Mouse (Mus musculus) cerebellum, adult 8-10 months (tissue): ENCODE results near the gene Esrra.
A peak's percentile ranks its signal among the peaks of the same experiment; 100 is the strongest.

Experiments
- DNase-seq: peaks from one replicate; pipeline ENCODE4 v3.0.0; 2022

The Esrra gene

DNA sequence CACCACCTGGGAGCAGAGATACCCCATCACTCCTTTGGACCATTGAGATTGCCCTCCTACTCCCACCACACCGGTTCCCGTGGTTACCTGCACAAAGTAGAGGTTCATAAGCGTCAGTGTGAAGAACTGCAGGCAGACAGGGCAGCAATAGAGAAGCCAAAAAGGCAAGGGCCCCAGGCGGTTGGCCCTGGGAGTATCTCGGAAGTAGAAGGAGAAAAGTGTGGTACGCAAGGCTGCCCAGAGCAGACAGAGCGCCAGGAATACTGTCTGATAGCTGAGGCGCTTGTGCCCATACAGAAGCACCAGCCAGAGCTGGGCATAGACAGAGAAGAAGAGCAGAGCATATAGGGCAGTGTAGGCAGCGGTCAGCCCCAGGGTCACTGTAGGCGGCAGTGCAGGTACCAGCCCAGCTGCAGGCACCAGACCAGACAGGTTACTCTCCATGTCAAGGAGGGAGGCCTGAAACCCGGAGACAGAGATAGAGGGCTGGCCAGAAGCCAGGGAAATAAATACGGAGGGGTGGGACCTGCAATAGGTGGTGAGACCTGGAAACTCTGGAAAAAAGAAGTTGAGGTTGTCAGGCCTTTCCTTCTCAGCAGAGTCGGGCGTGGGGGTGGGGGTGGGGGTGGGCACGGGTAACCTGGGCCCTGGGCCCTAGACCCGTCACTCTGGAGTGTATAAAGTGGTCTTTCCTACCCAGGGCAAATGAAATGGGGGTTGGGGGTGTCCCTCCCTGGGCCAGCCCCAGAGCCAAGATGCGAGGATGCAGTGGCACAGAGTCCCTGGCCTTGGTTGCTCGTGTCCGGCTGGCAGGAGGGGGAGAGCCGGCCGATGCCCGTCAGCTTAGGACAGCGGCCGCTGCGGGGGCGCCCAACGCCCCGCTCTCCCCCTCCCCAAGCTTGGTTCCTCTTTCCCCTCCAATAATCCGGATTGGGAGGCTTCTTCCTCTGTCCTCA is 19.1 kb upstream of the Esrra start:
- peak; percentile 52 for DNase-seq

DNA sequence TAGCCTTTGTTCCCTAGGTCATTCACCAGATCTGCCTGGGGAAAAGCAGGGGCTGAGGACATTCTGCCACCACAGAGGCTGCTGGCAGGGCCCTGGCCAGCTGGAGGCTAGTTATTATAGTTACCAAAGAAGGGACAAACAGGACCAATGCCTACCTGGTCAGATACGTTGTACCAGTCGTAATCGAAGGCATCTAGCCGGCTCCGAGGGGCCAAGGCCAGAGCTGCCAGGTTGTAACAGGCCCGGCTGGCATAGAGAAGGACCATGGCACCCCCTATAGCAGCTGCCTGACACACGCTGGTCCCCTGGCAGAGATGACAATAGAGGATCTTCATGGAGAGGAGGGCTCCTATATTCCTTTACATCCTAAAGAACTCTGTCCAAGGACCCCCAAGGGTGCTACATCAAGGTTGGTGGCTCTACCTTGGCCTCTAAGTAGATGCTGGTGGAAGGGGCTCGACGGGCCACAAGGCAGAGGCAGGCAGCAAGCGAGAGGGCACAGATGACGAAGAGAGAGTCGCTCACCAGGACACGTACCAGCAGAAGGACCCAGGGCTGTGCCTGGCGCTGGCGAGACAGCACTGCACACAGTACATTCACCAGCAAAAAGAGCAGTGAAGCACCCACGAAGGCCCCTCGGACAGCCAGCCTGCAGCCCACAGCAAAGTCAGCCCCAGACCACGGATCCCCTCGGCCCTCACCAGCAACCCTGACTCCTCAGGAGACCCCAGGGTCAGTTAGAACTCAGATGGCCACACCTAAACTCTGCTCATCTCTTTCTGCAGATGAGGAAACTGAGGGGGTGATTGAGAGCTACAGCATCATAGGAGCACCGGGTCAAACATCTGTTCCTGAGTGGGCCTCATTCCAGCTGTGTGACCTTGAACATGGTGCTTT is 17.7 kb upstream of the Esrra start:
- peak; percentile 41 for DNase-seq

DNA sequence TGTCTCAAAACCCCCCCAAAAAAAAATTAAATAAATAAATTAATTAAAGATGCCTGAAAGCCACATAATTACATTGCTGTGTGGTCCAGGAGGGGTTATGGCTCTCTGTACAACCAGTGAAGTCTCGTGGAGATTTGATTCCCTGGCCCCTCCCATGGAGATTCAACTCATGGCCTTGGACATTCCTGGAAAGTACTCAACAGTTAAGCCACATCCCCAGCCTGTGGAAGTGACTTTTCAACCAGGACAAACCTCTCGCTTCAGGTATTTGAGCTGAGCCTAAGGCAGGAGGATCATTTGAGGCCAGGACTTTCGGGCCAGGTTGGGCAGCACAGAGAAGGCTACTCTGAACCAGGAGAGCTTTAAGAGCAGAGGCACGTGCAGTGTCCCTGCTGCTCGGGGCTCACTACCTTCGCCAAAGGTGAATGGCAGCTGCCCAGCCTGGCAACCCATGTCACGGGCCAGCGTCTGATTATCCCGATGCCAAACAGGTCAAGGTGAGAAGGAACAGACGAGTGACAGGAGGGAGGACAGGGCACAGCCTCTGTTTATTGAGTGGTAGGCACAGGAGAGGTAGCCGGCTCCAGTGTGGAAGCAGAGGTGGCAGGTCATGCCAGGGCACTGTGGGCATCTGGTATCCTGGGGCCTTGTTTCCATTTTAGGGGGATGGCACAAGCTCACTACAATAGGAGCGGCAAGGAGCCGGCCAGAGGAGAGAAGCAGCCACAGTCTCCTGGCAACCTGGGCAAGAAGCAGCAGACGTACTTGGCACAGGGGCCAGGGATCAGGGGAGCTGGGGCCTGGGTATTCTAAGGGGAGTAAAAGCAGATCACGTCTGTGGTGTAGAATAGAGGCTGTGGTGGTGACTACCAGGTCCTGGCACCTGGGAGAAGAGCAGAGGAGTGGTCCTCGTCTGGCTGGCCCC is 16.2 kb upstream of the Esrra start:
- DNase-seq = peak; percentile 73

DNA sequence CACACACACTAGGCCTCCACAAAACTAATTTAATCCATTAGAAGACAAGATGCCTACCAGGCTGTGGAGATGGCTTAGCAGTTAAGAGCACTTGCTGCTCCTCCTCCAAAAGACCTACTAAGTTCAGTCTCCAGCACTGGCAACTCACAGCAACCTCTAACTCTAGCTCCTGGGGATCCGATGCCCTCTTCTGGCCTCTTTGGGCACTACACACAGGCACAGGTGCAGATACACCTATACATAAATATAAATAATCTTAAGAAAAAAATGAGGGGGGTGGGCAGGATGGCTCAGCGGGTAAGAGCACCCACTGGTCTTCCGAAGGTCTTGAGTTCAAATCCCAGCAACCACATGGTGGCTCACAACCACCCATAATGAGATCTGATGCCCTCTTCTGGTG is 14.7 kb upstream of the Esrra start:
- DNase-seq = no peak

DNA sequence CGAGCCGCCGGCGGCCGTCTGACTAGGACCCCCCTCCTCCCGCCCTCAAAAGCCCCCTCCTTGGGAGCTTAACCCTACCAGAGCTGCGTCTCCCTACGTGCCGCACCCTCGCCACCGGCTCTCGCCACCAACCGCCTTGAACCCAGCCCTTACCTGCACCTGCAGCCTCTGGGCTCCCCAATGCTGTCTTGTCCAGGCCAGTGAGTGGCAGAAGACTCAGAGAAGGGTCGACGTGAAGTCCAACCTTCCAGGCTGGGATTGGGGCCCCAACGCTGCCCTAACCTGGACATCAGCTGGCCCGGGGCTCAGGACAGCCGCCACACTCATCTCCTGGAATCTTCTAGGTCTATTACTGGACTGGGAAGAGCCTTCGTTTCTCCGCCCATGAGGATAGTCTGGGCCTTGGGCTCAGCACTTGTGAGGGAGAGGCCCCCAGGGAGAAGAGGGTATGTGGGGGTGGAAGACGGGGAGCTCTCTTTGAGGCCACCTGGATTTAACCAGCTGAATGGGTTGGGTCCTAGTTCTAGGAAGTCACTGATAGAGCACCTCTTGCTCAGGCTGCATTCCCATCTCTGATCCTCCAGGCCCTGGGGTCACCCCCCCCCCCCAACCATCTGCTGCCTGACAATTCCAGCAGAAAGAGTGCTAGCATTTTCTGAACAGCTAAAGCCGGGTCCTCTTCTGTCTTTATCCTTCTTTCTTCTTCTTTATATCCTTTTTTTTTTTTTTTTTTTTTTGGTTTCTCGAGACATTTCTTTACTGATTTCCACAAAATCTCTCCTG is 12.8 kb upstream of the Esrra start, which contains the start of gene Kcnk4:
Gene Kcnk4, minus strand, starts transcription at position 321 of the 783 bp plus-strand sequence.
- DNase-seq = no peak

DNA sequence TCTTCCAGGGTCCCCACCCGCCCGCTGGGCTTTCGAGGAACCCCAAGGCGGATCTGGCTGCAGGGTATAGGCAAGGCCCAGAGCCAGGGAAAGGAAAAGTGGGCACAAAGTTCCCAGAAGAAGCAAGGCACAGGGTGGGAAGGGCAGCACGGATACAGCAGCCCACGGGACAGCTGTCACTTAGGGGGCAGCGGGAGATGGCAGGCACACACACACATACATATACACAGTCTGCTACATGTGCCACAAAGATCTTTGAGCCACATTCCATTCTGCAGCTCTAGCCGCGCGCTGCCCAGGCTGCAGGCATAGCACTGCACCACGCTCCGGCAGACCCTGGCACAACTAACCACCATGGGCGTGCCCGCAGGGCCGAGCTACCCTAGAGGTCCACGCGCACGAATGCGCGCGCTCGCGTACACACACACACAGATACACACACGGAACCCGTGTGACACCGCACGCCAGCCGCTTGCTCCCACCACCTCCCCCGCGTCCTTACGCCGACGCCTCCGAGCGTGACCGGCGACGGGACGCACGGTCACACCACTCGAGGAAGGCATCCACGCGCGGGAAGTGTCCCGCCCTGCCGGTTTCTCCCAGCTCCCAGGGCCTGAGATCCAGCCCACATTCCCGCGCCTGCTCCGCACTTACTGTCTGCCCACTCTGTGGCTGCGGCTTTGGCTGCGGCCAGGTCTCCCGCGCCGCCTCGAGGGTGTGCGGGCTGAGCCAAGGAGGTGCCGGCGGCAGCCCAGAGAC is 12.0 kb upstream of the Esrra start:
- peak; percentile 65 for DNase-seq

DNA sequence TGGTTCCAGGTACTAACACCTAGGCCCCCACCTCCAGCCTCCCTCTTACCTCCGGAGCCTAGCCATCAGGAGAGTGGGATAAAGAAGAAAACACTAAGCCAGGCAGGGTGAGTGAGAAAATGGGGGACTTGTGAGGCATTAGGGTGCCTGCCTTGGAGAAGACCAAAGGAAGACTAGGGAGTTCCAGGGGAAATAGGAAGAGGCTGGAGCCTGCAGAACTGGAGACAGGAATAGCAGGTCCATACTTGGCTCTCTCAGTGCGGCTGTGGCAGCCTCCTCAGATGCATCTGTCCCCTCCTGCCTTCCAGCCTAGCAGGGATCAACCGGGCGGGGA is 11.5 kb upstream of the Esrra start:
- DNase-seq = no peak

DNA sequence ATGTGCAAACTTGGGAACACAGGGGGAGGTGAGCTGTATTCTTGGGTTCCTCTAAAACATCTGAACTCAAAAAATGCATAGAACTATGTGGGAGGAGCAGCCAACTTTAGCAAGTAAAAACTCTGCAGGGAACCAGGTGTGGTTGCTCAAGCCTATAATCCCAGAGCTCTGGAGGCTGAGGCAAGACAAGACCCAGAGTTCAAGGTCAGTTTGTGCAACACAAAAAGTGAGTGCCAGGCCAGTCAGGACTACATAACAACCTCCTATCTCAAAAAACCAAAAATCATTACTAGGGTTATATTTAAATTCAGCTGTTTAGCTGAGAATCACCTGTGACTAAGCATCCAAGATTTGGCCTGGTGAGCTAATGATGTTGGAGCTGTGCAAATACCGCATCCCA is 10.4 kb upstream of the Esrra start:
- DNase-seq = no peak

DNA sequence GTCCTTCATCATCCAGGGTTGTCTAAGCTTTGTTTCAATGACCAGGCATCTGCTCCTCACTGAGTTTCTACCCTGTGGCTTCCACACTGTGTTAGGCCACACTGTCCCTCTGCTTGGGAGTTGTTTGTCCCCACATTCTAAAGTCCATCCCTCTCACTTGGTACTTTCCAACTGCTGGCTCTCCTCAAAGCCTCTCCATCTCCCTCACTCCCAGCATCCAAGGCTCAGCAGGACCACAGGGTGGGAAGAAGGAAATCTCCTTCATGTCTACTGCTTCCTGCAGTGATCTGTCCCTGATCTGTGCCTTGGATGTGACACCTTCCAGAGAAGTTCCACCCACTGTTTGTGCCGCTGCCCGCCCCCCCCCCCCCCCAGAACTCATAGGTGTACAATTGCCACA is 9.4 kb upstream of the Esrra start:
- DNase-seq = no peak

DNA sequence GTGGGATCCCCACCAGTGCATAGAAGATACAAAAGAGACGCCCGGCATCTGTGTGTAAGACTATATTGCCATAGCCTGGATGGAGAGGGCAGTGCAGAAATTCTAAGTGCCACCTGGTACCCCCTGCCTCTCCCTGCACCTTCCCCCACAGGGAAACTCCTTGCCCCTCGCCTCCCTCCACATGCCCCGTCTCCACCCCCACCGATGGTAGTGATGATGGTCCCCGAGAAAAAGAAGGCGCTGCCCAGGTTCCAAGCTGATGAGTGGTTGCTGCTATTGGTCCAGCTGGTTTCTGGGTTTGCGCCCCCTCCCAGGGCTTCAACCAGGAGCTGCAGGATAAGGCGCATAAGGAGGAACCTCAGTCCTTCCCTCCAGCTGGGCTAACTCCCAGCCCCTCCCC is 6.5 kb upstream of the Esrra start:
- DNase-seq = no peak

DNA sequence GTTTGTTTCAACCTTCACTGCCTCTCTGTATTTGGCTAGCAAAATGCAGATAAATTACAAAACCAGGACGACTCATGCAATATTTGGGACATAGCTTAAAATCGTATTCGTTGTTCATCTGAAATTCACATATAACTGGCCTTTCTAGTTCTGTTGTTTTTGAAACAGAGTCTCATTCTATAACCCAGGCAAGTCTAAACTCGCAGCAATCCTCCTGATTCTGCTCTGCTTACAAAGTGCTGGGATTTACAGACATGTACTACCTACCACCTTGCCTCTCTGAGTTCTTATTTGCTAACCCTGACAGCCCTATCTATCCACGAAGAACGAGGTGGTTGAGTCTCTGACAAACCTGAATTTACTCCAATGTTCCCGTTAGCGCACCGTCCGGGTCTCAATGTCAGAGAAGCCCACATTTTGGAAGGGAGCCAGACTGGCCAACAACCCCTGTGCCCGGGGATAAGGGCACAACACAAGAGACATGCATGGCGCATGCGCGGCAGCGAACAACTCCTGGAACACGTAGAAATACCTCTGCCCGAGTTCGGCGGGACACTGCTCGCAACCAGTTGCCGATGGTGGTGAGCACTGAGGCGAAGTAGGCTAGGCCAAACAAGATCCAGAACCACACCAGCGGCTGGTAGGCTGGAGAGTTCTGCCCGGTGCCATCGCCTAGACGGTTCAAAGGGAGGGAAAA is 5.1 kb upstream of the Esrra start:
- no peak for DNase-seq

DNA sequence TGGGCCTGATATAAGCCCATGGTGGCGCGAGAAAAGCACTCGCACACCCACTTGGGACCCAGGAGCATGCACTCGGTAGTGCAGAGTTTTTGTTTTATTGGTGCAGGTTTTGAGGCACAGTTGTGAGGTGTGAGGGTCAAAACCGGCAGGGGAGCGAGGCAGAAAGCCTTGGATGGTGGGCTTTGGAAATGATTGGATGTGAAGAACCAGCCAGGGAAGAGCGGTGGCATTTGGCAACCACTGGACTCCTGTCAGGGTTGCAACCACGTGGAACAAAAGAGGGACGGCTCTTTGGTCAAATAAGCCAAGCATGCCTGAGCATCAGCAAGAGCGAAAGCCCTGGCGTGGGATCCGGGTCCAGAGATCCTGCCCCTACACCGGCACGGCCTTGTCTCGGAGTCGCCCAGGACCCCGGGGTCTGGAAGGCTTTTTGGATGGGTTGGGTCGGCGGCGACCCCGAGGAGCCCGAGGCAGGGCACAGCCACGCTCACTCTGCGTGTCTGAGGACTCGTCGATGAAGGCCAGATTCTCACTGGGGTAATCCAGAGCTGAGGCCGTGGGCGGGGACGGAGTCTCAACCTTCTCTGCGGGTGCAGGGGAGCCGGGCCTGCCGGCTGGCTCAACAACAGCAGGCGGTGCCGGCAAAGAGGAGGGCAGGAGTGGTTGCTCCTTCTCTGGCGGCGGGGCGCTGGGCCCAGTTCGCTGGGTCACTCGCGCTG is 4.2 kb upstream of the Esrra start:
- no peak for DNase-seq

DNA sequence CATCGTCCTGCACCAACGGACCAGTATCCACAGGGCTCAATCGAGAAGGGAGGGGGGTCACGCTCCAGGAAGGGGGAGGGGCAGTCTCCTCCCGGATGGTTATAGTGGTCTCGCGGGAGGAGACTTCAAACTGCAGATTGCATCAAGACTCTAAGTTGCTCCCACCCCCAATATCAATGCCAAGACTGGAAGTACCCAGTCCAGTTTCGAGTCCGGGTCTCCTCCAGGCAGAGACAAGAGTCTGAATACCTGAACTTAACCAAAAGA is 3.6 kb upstream of the Esrra start, which contains the start of gene Catsperz:
Gene Catsperz, minus strand, starts transcription at position 74 of the 267 bp plus-strand sequence.
- DNase-seq = no peak

DNA sequence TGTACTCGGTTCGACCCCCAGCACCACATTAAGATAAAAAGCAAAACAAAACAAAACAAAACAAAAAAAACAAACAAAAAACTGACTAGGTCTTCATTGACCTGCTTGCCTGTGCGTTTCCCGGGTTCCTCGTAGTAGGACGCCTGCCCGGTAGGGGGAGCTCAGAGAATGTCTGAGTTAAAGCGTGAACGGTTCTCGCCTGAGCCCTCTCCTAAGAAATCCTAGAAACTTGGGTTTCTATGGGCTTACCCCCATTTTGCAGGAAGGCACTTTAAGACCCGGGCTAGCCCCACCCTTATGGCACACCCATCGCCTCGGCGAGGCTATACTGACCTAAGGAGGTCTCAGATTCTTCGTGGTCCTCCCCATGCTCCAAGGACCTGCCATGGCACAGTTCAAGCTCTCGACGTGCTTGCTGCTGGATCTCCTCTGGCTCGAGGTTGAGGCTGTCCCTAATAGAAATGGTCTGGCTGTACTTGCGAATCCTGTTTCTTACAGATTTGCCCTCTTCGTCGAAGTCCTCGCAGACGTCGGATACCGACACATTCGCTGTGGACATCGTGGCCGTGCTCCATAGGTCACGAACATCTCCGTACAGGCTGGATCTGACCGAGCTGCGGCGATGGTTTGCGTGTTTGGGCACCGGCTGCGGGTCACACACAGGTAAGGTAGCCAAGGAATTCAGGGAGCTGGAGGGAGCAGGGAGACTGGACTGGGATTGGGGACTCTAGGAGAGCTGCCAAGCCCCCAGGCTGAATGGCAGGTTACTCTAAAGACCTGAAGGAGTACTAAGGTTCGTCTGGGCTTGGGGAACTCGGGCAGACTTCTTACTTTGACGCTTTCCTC is 3.1 kb upstream of the Esrra start:
- peak; percentile 92 for DNase-seq

DNA sequence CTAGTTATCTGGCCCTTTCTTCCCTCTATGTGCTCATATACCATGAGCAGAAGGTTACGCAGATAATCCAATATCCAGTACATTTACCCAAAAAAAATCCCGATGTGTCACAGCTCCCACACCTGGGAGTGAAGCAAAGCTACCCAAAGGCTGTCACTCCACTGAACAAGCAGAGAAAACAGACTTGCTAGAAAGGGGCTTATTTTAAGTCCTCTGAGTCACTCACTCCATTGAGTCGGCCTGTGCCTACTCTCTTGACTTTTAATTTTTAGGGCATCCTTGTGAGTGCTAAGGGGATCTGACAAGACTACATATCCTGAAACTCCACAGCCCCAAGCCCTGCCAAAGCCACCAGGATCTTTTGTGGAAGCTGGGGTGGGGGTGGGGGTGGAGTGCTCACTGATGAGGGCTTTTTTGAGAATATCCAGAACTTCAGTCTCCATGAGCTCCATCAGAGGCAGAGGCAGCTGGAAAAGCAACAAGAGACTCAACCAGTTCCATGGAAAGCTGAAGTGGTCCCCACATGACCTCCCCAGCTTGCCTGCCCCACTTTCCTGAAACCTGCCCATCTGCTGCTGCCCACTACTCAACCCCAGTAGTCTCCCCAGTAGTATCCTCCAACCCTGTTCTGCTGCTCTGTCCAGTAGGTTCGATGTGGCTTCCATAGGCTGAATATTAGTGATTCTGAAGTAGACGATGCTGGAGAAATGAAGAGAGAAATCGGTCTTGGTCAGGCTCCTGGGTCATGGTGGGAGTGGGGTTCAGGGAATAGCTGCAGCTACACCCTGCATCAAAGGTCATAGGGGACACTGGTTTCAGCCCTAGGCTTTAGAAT is 1.5 kb upstream of the Esrra start:
- peak; percentile 32 for DNase-seq

DNA sequence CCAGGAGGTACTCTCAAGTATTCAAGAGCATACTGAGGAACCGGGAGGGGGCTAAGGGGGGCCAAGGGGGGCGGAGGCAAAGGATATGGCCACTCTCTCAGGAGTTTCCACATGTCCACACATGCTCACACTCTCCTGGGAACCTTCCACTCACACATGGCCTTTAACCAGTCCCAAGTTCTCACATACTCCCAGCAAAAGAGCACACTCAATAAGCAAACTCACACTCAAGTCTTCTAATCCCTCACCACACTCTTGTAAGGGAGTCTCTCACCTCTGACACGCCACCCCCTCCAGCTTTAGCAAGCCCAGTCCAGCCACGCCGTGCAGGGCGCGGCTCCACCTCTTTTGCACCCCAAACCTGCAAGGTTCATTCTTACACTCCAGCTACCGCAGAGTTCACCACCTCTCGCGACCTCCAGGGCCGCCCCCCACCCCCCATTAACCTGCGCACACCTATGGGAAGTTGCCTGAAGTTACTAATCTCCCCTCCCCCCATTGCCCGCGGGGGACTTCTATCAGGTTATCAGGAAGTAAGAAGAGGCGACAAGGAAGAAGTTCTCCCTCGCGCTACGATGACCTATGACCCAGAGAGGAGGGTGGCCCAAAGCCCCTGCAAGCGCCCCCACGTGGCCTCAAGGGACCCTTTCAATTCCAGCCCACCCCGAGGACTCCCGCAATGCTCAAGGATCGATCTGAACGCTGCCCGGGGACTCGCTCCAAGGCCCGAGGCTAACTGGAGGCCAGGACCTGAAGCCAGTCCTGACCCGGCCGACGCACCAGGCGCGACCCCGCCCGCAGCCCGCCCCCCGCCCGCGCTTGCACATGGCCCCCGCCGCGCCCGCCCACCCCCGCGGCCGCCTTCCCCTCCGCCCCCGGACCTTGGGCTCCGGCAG is 624 bp downstream of the Esrra start:
- DNase-seq = peak; percentile 69
